Comparison of ENCODE assay signal across 8 mouse cellular contexts in the genomic region with DNA sequence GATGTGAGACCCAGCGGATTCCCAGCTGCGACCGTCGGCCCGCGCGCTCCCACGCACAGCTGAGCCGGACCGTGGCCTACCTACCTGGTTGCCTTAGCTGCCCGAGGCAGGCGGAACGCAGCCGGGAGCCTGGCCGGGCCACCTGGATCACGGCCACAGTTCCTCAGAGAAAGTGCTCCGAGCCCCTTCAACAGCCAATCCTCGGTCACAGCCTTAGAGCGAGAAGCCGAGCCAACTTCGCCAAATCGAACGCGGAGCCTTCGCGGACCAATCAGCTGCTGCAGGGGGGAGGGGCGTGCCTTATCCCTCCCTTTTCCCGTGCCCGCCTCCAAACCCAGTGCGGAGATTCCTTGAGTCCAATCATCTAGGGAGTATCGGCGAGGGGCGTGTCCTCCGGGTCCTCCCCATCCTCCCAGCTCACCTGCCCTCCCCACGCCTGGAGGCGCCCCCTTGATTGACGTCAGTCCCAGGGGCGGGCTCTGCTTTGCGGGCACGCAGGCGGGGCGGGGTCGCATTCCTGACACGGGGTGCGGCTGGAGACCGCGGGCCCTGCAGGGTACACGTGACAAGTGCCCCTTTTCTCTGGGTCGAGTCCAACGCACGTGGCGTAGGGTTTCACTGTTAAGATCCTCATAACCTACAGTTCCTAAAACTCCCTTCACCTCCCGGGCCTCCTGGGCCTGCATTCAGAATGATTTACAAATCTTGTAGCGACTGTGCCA. TPM values are rescaled to one million over a fixed set of nuclear protein-coding genes. Genes with fewer than 3 reads are reported as not detected.
DNase-seq lines count a peak whose midpoint lies in the region; ATAC-seq lines count a peak whose summit lies in the region.

TSS of gene Avpi1 (minus strand) at position 273 of the 722 bp plus-strand sequence.

- H3K36me3 ChIP-seq in lung, embryonic 16.5 days (ENCODE audit: control insufficient read depth, insufficient read depth, low read length) = peaks cover 7% of the 10 kb centered on the region; the same call in 1 of the 2 replicates

- H3K4me1 ChIP-seq in lung, embryonic 16.5 days (replicated peaks; ENCODE audit: control insufficient read depth, insufficient read depth, low read length) = peaks cover 18% of the 10 kb centered on the region

- peak within 1 kb of the TSS; percentile 87 for H3K4me2 ChIP-seq in lung, embryonic 16.5 days (ENCODE audit: low read depth, low read length)

- H3K27me3 ChIP-seq in lung, embryonic 16.5 days (ENCODE audit: control insufficient read depth, insufficient read depth, low read depth, low read length) = no peaks in the 10 kb centered on the region

- under 1% methylated on average over 54 of the region's 54 CpGs for WGBS in lung, embryonic 16.5 days

- peak within 1 kb of the TSS; percentile 76 for H3K9ac ChIP-seq in lung, embryonic 16.5 days (ENCODE audit: low read length)

- ATAC-seq in hematopoietic stem cell, adult 5-6 weeks (replicated peaks in 1 of 2; ENCODE audit: insufficient read depth in 1 of 2, low FRiP score in 2 of 2, low TSS enrichment in 1 of 2, low read depth in 1 of 2, poor library complexity in 2 of 2, severe bottlenecking in 2 of 2) = peak; percentile 83 to 91
- peak; percentile 97 for ATAC-seq in lung, embryonic 16.5 days (ENCODE audit: low read depth)

- no peaks in the 10 kb centered on the region for H3K9me3 ChIP-seq in lung, embryonic 16.5 days (ENCODE audit: control insufficient read depth, low read length)

- DNase-seq in MEL-GATA-1-ER (ENCODE audit: extremely low read depth, low read depth) = peak; percentile 99
- peak; percentile 97 for DNase-seq in cerebellum, adult 8-10 months
- DNase-seq in forelimb bud, embryonic 11.5 days (ENCODE audit: low read depth, low spot score) = peak; percentile 99
- peak; percentile 93 for DNase-seq in layer of hippocampus, adult 9-10 months (ENCODE audit: low spot score)
- DNase-seq in ovary, postnatal 10 days (ENCODE audit: low spot score) = peak; percentile 90
- DNase-seq in thymus, postnatal 10 days (ENCODE audit: low spot score in 2 of 2) = peak; percentile 91 to 96

- peak within 1 kb of the TSS; percentile 54 for H3K4me3 ChIP-seq in lung, embryonic 16.5 days (ENCODE audit: low read length)

- peak within 1 kb of the TSS; percentile 88 for H3K27ac ChIP-seq in lung, embryonic 16.5 days (ENCODE audit: low read length)

RNA-seq across cellular contexts. Expression of gene Avpi1, which starts in this region (rescaled TPM):
- total RNA-seq in hematopoietic stem cell, adult 5-6 weeks (2017) = 5.3 and 5.4 TPM in 2 replicates
- polyA plus RNA-seq in lung, embryonic 16.5 days (2015; fragmentation: Nextera tagmentation; extraction: Ambion mirVana) = 84.9 and 87.6 TPM in 2 replicates

Comparison
In these comparisons a context has a peak if more than half of its experiments do, and no peak if none do; other contexts are left out.
1. Peak in every context shown above with its lines: DNase-seq, ATAC-seq, H3K4me3 ChIP-seq and H3K27ac ChIP-seq.